Mouse (Mus musculus) macrophage (primary cell): ENCODE measurements around the gene Ccdc9. TPM values are rescaled to one million over a fixed set of nuclear protein-coding genes. Genes with fewer than 3 reads are reported as not detected.
A peak's percentile ranks its signal among the peaks of the same experiment; 100 is the strongest.
"Not testable (repeated sequence)": the region's sequence is repeated elsewhere in the genome, so short reads cannot be mapped to it uniquely, and the experiment has no call there.

Experiments used
- H3K27ac ChIP-seq: fragments of 350-480 bp; formaldehyde crosslinking; 2 replicates; pipeline ENCODE4 v1.9.0; 2021
- H3K36me3 ChIP-seq: fragments of 350-480 bp; formaldehyde crosslinking; 2 replicates; pipeline ENCODE4 v1.9.0; 2021; ENCODE audit errors: inconsistent target
- H3K4me3 ChIP-seq: fragments of 350-480 bp; formaldehyde crosslinking; 2 replicates; pipeline ENCODE4 v1.9.0; 2021; ENCODE audit errors: inconsistent target
- H3K79me2 ChIP-seq: fragments of 350-480 bp; formaldehyde crosslinking; 2 replicates; pipeline ENCODE4 v1.9.0; 2021; ENCODE audit errors: inconsistent target
- WGBS: methylation state at CpG from one replicate; pipeline ENCODE4 v1.1.7; 2026; ENCODE audit warnings: inconsistent platforms; ENCODE audit not compliant: missing documents; 5-methylcytosine and 5-hydroxymethylcytosine counted together
- polyA plus RNA-seq: library from polyadenylated mRNA; stranded (reverse); fragments of 250-400 nt; gene quantifications from 3 replicates; pipeline ENCODE4 v1.2.4, GENCODE M21; 2018; ENCODE audit warnings: inconsistent platforms

The Ccdc9 gene
- polyA plus RNA-seq, 1 experiment from 2014 or later = 183 TPM

GRCm38 (mm10) chr7:16266593-16266992 is 20.0 kb downstream of the Ccdc9 start:
- not testable (repeated sequence) for H3K27ac ChIP-seq, H3K36me3 ChIP-seq, H3K4me3 ChIP-seq, H3K79me2 ChIP-seq
- 24% methylated on average over 6 of the region's 7 CpGs for WGBS

- Histone ChIP-seq H3K36me3 (no peaks in the 10 kb centered on the region), H3K79me2 (no peaks in the 10 kb centered on the region), H3K4me3 (no peak overlapping the region), H3K27ac (no peak overlapping the region)
- WGBS = 93% methylated on average over 11 of the region's 11 CpGs
These were observed 20.7 kb downstream of the Ccdc9 start for GRCm38 (mm10) chr7:16265856-16266255.

- WGBS = 3% methylated on average over 5 of the region's 5 CpGs
- Histone ChIP-seq H3K27ac (no peak overlapping the region), H3K4me3 (no peak overlapping the region), H3K79me2 (peaks cover 13% of the 10 kb centered on the region), H3K36me3 (no peaks in the 10 kb centered on the region)
These were observed 22.8 kb downstream of the Ccdc9 start for GRCm38 (mm10) chr7:16263843-16264242.

GRCm38 (mm10) chr7:16263015-16263787 is 23.4 kb downstream of the Ccdc9 start:
- Histone ChIP-seq H3K27ac (no peak overlapping the region), H3K4me3 (no peak overlapping the region), H3K79me2 (peaks cover 19% of the 10 kb centered on the region), H3K36me3 (no peaks in the 10 kb centered on the region)
- 21% methylated on average over 8 of the region's 8 CpGs for WGBS

GRCm38 (mm10) chr7:16261097-16261496 is 25.5 kb downstream of the Ccdc9 start:
- no peaks in the 10 kb centered on the region for H3K36me3 ChIP-seq
- H3K27ac ChIP-seq = peak overlapping the region; percentile 97
- H3K4me3 ChIP-seq = no peak overlapping the region
- WGBS = 11% methylated on average over 1 of the region's 1 CpGs
- peaks cover 40% of the 10 kb centered on the region for H3K79me2 ChIP-seq

GRCm38 (mm10) chr7:16259110-16259590 is 27.4 kb downstream of the Ccdc9 start, which contains the start of gene C5ar1:
C5ar1 (minus strand) TSS chr7:16259540.
- H3K79me2 ChIP-seq = peaks cover 55% of the 10 kb centered on the region
- H3K27ac ChIP-seq = peak within 1 kb of the TSS; percentile 97
- WGBS = 33% methylated on average over 5 of the region's 5 CpGs
- H3K36me3 ChIP-seq = no peaks in the 10 kb centered on the region
- peak within 1 kb of the TSS; percentile 56 for H3K4me3 ChIP-seq

- peaks cover 68% of the 10 kb centered on the region for H3K79me2 ChIP-seq
- peak overlapping the region; percentile 97 for H3K27ac ChIP-seq
- WGBS = 14% methylated on average over 11 of the region's 11 CpGs
- peak overlapping the region; percentile 56 for H3K4me3 ChIP-seq
- no peaks in the 10 kb centered on the region for H3K36me3 ChIP-seq
These were observed 28.8 kb downstream of the Ccdc9 start for GRCm38 (mm10) chr7:16257830-16258229.

- 74% methylated on average over 3 of the region's 4 CpGs for WGBS
- Histone ChIP-seq H3K4me3 (peak overlapping the region; percentile 56), H3K79me2 (peaks cover 85% of the 10 kb centered on the region), H3K27ac (peak overlapping the region; percentile 97)
- not testable (repeated sequence) for H3K36me3 ChIP-seq
These were observed 30.6 kb downstream of the Ccdc9 start for GRCm38 (mm10) chr7:16255963-16256362.

- 4% methylated on average over 4 of the region's 4 CpGs for WGBS
- Histone ChIP-seq H3K27ac (peak overlapping the region; percentile 97), H3K36me3 (peaks cover 5% of the 10 kb centered on the region; the same call in 1 of the 2 replicates), H3K4me3 (no peak overlapping the region; the same call in 1 of the 2 replicates), H3K79me2 (peaks cover 92% of the 10 kb centered on the region)
These were observed 32.4 kb downstream of the Ccdc9 start for GRCm38 (mm10) chr7:16254195-16254594.

GRCm38 (mm10) chr7:16250687-16251086 is 35.9 kb downstream of the Ccdc9 start:
- 3% methylated on average over 5 of the region's 5 CpGs for WGBS

GRCm38 (mm10) chr7:16245958-16246357 is 40.6 kb downstream of the Ccdc9 start:
- Histone ChIP-seq H3K79me2 (peaks cover 53% of the 10 kb centered on the region), H3K4me3 (no peak overlapping the region), H3K36me3 (peaks cover 28% of the 10 kb centered on the region), H3K27ac (peak overlapping the region; percentile 96)
- WGBS = 10% methylated on average over 1 of the region's 4 CpGs

More at GRCm38 (mm10) chr7:16250687-16251086, 35.9 kb downstream of the Ccdc9 start:
- Histone ChIP-seq H3K4me3 (no peak overlapping the region), H3K27ac (peak overlapping the region; percentile 75), H3K79me2 (peaks cover 89% of the 10 kb centered on the region), H3K36me3 (peaks cover 28% of the 10 kb centered on the region)

GRCm38 (mm10) chr7:16244067-16244466 is 42.5 kb downstream of the Ccdc9 start, which contains the start of gene C5ar2:
C5ar2 (minus strand) TSS chr7:16244154.
- H3K36me3 ChIP-seq = peaks cover 22% of the 10 kb centered on the region
- WGBS = 22% methylated on average over 5 of the region's 5 CpGs
- no peak within 1 kb of the TSS for H3K4me3 ChIP-seq
- H3K27ac ChIP-seq = peak within 1 kb of the TSS; percentile 96
- H3K79me2 ChIP-seq = peaks cover 38% of the 10 kb centered on the region

GRCm38 (mm10) chr7:16242198-16242597 is 44.4 kb downstream of the Ccdc9 start:
- Histone ChIP-seq H3K79me2 (peaks cover 19% of the 10 kb centered on the region), H3K4me3 (no peak overlapping the region; the same call in 1 of the 2 replicates), H3K36me3 (peaks cover 15% of the 10 kb centered on the region; the same call in 1 of the 2 replicates), H3K27ac (peak overlapping the region; percentile 96)
- WGBS = 20% methylated on average over 6 of the region's 6 CpGs

- H3K36me3 ChIP-seq = peaks cover 19% of the 10 kb centered on the region; the same call in 1 of the 2 replicates
- H3K79me2 ChIP-seq = peaks cover 15% of the 10 kb centered on the region; the same call in 1 of the 2 replicates
- no peak overlapping the region; the same call in 1 of the 2 replicates for H3K4me3 ChIP-seq
- 44% methylated on average over 11 of the region's 11 CpGs for WGBS
- H3K27ac ChIP-seq = peak overlapping the region; percentile 96
These were observed 44.8 kb downstream of the Ccdc9 start for GRCm38 (mm10) chr7:16241787-16242186.

GRCm38 (mm10) chr7:16240978-16241303 is 45.7 kb downstream of the Ccdc9 start:
- Histone ChIP-seq H3K27ac (peak overlapping the region; percentile 96; the same call in 1 of the 2 replicates), H3K79me2 (peaks cover 9% of the 10 kb centered on the region; the same call in 1 of the 2 replicates), H3K36me3 (peaks cover 19% of the 10 kb centered on the region; the same call in 1 of the 2 replicates), H3K4me3 (no peak overlapping the region)
- 100% methylated on average over 1 of the region's 1 CpGs for WGBS
